Mouse (Mus musculus): ENCODE measurements around the gene Clec11a.
"Not testable (repeated sequence)": the region's sequence is repeated elsewhere in the genome, so short reads cannot be mapped to it uniquely, and the experiment has no call there.

The Clec11a gene

DNA sequence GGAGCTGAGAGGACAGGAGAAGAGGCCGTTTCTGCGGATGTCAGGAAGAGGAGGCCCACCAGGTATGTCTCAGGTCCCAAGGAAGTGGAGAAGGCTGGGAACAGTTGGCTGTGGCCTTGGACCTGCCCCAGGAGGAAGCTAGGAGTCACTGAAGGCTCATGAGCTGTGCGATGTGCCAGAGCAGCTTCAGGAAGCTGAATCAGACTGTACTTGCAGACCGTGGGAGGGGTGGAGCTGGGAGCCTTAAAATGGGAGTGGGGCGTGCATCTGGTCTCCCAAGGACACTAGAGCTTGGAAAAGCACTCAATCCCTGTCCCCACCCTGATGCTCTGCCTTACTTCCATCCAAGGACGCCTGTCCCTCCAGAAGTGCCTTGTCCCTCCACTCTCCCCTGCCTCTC, 19.9 kb upstream of the Clec11a start:
- no peak for DNase-seq (ENCODE audit: low spot score in 2 of 2)

DNA sequence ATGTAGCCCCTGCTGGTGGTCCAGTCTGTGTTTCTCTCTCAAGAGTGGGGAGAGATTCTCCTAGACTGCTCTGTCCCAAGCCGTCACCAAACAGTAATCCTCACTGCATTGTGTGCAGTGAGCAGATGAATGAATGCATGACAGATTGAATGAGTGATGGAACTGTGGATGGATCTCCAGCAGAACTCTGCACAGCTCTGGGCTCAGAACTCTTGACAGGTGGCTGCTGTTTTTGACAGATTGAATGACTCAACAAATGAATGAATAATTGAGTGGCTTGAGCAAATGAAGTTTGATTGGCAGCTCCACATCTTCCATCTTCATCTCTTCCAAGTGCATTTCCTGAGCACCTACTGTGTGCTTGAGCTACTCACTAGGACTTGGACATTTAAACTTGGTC, 15.6 kb upstream of the Clec11a start:
- DNase-seq (ENCODE audit: low spot score in 2 of 2) = no peak

DNA sequence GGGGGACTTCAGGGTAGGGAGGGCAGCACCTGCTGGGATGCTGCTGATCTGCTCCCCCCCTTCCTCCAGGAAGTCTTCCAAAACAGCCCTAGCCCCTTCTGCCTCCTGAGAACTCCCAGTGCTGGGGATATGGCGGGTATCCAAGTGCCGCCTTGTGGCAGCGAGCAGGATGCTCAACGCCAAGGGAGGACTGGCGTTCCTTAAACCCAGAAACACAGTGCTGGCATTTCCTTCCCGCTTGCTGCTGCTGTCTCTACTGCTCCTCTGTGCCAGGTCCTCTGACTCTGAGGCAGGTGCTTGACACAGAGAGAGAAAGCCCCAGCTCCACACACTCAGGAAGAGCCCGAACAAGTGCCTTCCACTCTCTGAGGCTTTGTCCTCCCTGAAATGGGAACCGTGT, 14.2 kb upstream of the Clec11a start:
- peak; percentile 85 to 87 for DNase-seq (ENCODE audit: low spot score in 2 of 2)

DNA sequence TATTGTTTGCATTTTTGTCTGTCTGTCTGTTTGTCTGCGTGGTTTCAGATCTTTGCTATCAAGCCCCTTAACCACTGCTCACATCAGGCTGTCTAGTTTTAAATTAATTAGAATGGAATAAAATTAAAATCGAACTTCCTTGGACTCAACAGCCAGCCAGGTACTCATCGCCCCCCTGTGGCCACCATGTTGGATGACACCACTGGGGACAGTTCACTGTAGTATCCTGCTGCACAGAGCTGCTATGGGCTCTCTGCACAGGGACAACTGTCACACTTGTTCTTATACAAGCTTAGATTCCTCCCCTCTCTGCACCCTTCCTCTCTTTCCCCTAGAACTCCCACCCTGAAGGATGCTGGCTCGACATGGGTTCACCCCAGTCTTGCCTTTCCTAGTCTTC, 11.2 kb upstream of the Clec11a start:
- peak in 1 of 2 experiments; percentile 55 for DNase-seq (ENCODE audit: low spot score in 2 of 2)

DNA sequence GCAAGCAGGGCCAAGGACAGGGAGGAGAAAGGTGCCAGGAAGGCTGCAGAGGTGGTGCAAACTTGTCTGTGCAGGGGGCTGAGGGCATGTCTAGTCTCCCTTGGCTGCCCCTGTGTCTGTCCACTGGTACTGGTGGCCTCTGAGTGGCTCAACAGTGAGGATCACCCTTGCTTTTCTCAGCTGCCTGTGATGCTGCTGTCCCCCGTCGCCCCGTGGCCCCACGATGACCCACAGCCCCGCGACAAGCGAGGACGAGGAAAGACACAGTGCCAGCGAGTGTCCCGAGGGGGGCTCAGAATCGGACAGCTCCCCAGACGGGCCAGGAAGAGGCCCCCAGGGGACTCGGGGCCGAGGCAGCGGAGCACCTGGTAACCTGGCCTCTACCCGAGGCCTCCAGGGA, 5.8 kb upstream of the Clec11a start:
- peak in 1 of 2 experiments; percentile 44 for DNase-seq (ENCODE audit: low spot score in 2 of 2)

DNA sequence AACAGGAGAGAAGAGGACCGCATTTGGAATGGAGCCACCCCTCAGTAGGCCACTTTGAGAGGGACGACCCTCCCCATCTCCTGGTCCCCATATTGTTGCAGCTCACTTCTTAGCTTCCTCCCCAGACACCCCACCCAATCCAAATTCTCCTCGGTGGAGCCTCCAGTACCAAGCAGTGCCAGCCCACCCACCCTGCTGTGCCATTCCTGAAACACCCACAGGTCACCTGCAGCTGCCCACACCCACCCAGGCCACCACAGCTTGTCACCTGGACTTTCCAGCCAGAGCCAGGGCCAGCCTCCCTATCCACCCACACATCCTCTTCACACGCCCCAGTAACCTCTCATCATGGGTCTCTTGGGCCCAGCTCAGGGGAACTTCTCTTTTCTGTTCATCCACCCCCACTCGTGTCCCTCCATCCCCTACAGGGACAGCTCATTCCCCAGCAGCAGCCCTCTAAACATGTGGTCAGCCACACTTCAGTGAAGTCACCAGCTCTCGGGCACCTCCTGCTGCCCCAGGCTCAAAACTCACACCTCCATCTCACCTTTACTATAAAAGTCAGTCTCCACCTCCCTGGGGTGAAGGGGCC, 5.1 kb upstream of the Clec11a start:
- DNase-seq (ENCODE audit: low spot score in 2 of 2) = peak in 1 of 2 experiments; percentile 63

DNA sequence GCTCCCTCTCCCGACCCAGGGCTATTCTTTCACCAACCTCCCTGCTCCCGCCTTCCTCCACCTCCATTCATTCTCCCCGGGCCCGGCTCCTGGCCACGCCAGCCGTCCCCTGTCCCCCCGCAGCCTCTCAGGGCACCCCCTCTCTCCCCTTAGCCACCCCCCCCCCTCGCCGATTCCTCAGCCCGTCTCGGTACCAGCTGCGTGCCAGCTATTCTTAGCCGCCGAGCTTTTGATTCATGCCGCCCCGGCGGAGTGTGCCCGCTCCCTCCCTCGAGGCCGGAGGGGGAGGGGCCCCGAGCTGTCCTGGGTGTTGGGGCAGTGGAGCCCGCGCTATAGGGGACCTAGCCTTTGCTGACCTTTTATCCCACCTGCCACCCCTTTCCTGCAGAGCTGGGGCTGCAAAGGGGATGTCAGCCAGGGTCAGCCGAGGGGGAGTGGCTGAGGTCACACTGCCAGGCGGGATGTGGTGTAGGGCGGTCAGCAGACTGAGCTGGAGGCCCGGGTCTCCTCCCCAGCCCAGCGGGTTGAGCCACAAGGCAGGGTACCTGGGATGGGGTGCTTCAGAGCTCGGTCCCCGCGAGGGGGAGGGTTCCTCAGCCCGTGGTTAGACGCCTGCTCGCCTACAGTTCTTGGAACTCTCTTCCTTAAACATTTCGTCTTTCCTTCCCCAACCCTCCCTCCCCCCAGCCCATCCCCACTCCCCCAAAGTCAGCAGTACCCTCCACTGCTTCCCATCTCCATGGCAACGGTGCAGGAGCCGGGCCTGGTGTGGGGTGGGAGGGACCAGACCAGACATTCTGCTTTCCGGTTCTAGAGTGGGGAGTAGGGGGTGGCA, 4.4 kb upstream of the Clec11a start:
- DNase-seq (ENCODE audit: low spot score in 2 of 2) = peak; percentile 81 to 86

DNA sequence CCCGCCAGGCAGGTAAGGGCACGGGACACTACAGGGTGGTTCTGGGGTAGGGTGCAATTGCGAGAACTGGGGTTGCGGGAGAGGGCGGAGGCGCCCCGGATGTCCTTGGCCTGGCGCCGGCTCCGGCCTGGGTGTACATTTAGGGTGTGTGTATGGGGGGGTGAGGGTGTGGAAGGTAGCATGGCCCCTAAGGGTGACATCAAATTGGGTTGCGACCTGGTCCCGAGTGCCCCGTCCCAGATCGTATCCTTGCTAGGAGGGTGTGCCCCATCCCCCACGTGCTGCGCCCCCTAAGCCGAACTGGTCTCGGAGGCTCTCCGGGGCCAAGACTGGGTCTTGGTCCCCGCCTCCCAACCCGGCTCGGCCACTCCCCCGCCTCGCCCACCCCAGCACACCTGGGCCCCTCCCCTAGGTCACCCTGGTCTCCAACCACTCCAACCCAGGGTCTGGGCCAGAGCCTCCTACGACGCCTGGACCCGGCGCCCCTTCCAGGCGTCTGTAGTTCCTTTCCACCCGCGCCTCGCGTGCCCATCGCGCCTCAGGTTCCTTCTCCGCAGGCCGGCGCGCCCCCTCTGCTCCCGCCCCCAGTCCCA, 3.7 kb upstream of the Clec11a start:
- DNase-seq (ENCODE audit: low spot score in 2 of 2) = no peak

DNA sequence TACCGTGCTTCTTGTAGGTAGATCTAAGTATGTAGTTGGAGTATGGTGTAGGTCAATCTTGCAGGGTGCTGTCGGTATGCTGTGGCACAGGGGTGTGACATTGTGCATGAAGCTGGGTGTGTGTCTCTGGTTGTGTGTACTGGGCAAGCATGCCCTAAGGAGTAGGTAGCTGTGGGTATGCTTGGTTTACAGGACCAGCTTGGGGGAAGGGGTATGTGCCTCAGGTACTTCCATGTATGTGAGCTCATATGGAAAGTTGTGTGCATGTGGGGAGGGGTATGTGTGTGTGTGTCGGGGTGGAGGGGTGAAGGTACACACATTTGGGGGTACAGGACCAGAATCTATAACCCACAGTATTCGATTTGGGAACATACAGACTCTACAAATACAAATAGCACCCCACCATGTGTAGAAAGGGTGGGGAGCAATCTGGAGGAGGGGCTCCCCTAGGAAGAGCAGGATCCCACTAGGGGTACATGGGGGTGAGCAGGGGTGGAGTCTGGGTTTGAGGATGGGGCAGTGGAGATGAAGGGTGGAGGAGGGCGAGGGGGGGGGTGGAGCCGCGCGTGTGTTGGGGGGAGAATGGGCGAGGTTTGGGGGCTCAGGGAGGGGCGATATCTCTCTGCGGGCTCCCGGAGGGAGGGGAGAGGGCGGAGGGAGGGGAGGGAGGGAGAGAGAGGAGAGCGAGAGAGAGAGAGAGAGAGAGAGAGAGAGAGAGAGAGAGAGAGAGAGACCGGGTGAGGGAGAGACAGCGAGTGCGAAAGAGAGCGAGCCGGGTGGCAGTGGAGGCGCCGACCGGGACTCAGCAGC, 3.0 kb upstream of the Clec11a start, which contains the start of gene Shank1:
Shank1 (plus strand) TSS at position 779 of the 810 bp plus-strand sequence.
- DNase-seq (ENCODE audit: low spot score in 2 of 2) = peak in 1 of 2 experiments; percentile 59

DNA sequence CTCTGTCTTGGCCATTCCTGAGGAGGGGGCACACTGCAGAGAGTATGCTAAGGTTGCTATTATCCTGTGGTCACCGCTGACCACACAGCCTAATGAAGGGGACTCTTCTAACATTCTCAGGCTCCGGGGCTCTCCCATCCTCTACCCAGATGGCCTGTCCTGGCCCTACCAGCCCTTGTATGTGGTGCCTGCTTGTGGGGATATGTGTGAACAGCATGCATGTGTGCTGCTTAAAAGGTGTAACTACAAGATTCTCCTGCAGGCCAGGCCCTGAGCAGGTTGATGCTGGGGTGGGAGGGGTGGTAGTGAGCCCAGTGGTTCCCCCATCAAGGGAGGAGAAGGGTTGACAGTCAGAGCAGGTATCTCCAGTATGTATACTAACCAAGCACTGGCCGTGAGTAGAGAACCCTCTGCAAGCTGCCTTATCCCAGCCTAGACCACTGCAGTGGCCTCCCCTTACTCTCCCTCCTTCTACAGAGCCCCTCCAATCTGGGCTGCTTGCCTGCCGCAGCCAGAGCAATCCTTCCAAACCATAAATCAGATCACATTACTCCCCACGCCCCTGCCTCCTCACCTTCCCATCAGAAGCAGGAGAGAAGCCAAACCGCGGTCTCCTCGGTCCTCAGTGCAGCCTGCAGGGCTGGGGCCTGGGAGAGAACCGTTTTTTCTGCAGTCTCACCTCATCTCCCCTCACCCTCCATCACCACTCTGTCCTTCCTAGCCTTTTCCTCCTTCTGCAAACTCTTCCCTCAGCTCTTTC, 739 bp upstream of the Clec11a start:
- DNase-seq (ENCODE audit: low spot score in 2 of 2) = peak in 1 of 2 experiments; percentile 32

DNA sequence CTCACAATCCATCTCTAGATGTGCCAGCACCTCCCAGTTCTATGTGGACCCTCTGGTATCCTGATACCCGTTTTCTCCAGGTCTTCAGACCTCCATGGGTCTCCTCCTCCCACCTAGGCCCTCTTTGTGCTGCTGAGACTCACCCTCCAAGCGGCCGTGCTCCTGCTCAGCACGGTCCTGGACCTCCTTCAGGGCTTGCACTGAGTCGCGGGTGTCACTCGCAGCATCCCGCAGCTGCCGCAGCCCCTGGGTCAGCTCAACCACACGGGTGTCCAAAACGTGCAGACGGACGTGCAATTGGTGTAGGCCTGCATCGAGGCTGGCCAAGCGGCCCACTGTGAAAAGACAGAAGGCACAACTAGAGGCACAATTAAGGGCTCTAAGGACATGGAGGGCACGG, 1.0 kb downstream of the Clec11a start:
- no peak for DNase-seq (ENCODE audit: low spot score in 2 of 2)

DNA sequence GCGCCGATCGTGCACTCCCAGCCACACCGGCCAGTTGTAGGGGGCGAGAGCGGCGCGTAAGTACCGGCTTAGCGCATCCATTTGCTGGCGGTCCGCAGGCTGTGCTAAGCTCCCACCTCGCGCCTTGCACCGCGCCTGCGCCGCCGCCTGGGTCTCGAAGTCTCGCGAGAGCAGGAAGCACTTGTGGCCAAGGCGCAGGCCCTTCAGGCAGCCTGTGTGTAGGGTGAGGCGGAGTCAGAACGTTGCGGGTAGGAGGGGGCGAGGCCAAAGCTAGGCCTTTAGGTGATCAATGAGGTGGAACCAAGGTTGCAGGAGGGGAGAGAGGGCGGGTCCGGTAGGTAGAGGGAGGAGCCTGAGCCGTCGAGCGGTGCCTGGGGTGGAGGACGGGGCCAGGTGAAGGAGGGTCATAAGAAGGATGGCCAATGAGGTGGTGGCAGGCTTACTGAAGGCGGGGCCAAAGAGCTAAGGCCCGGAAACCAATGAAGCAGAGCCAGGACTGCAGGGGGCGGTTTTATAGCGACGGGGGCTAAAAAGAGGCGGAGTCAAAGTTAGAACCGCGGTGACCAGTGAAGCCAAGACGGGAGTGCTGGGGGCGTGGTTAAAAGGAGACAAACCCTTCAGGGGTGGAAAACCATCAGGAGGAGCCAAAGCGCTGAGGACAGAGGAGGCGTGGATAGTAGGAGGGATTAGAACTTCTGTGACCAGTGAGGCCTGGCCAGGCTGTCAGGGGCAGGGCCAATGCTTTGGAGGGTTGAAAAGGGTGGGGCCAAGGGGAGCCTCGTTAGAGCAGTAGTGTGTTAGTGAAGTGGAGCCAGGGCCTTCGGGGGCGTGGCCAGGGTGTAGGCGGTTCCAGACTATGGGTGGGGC, 1.7 kb downstream of the Clec11a start:
- DNase-seq (ENCODE audit: low spot score in 2 of 2) = peak; percentile 98

DNA sequence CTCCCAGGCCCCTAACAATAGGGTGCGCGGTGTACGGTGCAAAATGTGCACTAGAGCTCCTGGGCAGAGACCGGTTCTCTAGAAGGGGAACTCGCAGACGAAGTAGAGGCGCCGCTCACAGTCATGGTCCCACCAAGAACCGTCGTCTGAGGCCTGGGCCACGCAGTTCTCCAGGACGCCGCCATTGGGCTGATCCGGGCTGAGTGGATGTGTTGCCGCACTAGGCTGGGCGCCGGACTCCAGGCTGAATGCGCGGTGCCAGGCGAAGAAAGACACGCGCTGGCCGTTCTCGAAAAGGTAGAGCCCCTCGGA, 2.3 kb downstream of the Clec11a start:
- DNase-seq (ENCODE audit: low spot score in 2 of 2) = no peak

DNA sequence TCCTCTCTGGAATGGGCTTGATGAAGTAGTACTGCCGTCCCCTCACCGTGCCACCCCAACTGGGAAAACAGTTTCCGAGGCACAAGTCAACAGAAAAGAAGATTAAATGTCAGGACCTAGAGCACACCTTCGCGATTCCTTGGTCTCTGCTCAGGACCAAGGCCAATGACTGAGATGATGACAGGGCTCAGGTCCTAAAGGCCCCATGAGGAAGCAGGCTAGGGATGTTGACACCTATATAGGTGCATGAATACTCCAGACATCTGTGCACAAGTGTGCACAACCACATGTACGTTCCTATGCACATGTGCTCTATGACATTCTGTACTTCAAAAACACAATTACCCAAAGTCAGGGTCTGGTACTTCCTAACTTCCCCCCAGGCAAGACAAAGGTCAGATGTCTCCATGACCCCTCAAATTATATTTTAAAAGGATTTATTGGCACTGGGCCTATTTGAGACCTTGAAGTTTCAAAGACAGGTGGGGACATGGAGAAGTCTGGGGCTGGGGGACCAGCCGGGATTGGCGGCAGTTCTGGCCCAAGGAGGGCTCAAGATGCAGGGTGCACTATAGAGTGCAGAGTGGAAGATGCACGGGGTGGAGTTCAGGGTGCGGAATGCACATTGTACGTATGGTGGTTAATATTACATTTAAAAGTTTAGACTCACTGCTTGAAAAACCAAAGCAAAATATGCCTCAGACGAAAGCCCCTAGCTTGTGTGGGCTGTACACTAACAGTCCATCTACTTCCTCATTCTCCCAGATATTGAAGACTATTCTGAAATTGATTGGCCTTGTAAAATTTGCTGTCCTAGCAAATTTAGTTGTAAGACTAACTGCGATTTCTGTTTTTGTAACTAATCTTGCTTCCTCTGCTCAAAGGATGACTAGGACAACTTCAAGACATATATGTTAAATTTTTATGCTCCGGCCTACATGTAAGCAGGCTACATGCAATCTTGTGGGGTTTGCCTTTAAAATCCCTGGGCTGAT, 3.1 kb downstream of the Clec11a start:
- DNase-seq (ENCODE audit: low spot score in 2 of 2) = no peak

DNA sequence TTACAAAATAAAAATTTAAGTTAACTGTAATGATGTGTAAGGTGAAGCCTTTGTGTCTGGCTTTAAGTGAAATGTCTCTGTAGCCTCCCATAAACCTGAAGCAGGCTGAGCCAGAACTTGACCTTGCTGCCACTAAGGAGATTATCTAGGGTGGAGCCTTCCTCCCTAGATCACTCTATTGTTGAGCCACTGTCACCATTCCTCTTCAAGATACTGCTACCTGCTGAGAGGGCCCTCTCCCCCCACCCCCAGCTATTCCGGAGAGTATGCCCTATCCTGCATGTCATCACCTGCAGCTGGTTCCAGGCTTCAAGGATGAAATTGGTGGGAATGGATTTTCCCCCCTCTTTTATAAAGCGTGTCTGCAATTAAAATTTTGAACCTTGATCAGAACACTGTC, 9.2 kb downstream of the Clec11a start:
- not testable (repeated sequence) for DNase-seq (ENCODE audit: low spot score in 2 of 2)

DNA sequence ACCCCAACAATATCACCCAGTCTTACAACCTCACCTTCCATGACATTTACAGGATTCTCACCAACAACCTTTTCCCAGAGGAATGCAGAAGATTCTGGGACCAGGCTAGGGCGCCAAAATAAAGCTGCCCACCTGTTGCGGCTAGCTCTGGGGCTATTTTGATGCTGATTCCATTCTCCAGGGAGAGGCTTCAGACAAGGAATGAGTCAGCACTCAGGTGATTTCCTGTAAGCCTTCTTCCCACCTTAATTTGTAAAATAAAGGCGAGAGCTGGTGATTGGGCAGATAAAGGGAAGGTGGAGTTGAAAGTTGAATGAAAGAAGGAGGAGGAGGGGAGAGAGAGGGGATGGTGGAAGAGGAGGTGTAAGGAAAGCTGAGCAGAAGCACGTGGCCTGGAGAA, 15.3 kb downstream of the Clec11a start:
- DNase-seq (ENCODE audit: low spot score in 2 of 2) = no peak

DNA sequence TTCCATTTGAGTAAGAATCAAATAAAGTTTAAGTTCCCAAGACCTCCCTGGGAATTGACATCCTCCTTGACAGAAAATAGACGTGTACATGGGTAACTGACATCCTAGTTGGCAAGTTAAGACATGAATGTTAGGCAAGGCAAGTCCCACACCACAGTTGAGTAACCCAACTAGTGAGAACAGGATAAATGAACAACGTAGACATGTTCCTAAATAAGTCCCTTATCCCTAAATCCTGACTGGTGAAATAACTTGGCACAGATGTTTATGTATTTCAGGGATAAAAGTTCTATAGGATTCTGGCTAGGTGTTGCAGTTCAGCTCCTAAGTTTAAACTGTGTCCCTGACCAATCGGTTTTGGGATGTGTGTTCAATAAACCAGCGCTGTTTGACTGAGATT, 15.7 kb downstream of the Clec11a start:
- no peak for DNase-seq (ENCODE audit: low spot score in 2 of 2)

DNA sequence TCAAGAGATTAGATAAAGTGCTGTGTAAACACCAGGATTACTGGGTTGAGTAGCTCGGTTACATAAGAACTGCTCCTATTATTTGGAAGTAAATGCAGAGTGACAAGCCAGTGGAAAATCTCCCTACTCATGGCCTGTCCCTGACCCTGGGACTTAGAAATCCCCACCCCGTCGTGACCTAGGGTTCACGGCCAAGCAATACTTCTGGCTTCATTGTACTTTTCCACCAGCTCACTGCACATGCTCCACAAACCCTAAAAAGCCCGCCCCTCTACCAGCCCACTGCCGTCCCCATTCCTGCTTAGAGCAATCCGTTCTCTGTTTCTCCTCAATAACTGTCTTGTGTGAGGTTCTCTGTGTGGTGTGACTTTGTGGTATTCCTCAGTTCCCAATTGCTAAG, 18.9 kb downstream of the Clec11a start:
- no peak for DNase-seq (ENCODE audit: low spot score in 2 of 2)

DNA sequence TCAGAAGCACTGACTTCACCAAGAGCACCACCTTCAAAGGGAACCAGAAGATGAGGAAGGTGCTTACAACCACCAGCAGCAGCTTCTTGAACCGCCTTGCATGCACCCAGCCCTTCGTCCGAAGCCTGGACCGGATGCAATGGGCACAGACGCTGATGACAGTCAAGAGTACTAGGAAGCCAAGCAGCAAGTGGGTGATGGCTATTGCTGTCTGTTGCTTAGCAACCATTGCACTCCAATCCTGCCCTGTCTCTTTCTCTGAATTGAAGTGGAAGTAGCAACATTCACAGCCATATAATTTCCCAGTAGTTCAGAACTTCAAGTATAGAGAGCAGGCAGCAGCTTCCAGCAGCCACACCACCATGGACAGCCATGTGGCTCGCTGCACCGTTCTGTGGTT, 25.1 kb downstream of the Clec11a start:
- peak in 1 of 2 experiments; percentile 60 for DNase-seq (ENCODE audit: low spot score in 2 of 2)

Data from right cerebral cortex, postnatal 10 days (tissue).